Mouse (Mus musculus): ENCODE results near the gene Usp8. TPM values are rescaled to one million over a fixed set of nuclear protein-coding genes. Genes with fewer than 3 reads are reported as not detected.

Gene Usp8
- total and polyA plus RNA-seq, 3 experiments: 19.4 to 72.1 (median 52.2) TPM

- no peak for DNase-seq (ENCODE audit: low spot score)
- Histone ChIP-seq H3K4me1 (ENCODE audit: insufficient read depth, low read depth, low read length) (no peaks in the 10 kb centered on the region), H3K9me3 (replicated peaks) (no peaks in the 10 kb centered on the region), H3K4me3 (ENCODE audit: low read depth, low read length) (no peak overlapping the region), H3K27me3 (ENCODE audit: insufficient read depth, low read length) (no peaks in the 10 kb centered on the region), H3K36me3 (replicated peaks) (peaks cover 79% of the 10 kb centered on the region)
- no peak for ATAC-seq (ENCODE audit: extremely low read depth, insufficient number of reproducible peaks, low FRiP score, poor library complexity, severe bottlenecking)
- TF ChIP-seq CTCF (IDR thresholded peaks at IDR 0.05; ENCODE audit: low read depth, low read length) (no peak), GATA1 (IDR thresholded peaks at IDR 0.05; ENCODE audit: borderline replicate concordance, low read length) (no peak), TAL1 (conservative IDR thresholded peaks at IDR 0.05; ENCODE audit: low read depth, low read length) (no peak), GATA2 (IDR thresholded peaks at IDR 0.05; ENCODE audit: borderline replicate concordance, low read depth, low read length) (no peak), POLR2AphosphoS5 (IDR thresholded peaks at IDR 0.05; ENCODE audit: insufficient replicate concordance, low read depth, low read length) (no peak)
These were observed 22.1 kb downstream of the Usp8 start for GRCm38 (mm10) chr2:126729207-126729606.

- no peak for TF ChIP-seq GATA1 (IDR thresholded peaks at IDR 0.05; ENCODE audit: borderline replicate concordance, low read length)
- TF ChIP-seq TAL1 (conservative IDR thresholded peaks at IDR 0.05; ENCODE audit: low read depth, low read length): no peak
- no peak for TF ChIP-seq CTCF (IDR thresholded peaks at IDR 0.05; ENCODE audit: low read depth, low read length)
- no peak for TF ChIP-seq POLR2AphosphoS5 (IDR thresholded peaks at IDR 0.05; ENCODE audit: insufficient replicate concordance, low read depth, low read length)
- TF ChIP-seq GATA2 (IDR thresholded peaks at IDR 0.05; ENCODE audit: borderline replicate concordance, low read depth, low read length): no peak
- H3K27me3 ChIP-seq (ENCODE audit: insufficient read depth, low read length): no peaks in the 10 kb centered on the region
- DNase-seq (ENCODE audit: low spot score): no peak
- no peaks in the 10 kb centered on the region for H3K4me1 ChIP-seq (ENCODE audit: insufficient read depth, low read depth, low read length)
- peaks cover 85% of the 10 kb centered on the region for H3K36me3 ChIP-seq (replicated peaks)
- no peaks in the 10 kb centered on the region for H3K9me3 ChIP-seq (replicated peaks)
- no peak overlapping the region for H3K4me3 ChIP-seq (ENCODE audit: low read depth, low read length)
- no peak for ATAC-seq (ENCODE audit: extremely low read depth, insufficient number of reproducible peaks, low FRiP score, poor library complexity, severe bottlenecking)
These were observed 23.4 kb downstream of the Usp8 start for GRCm38 (mm10) chr2:126730502-126730901.

- Histone ChIP-seq H3K36me3 (replicated peaks) (peaks cover 80% of the 10 kb centered on the region), H3K27me3 (ENCODE audit: insufficient read depth, low read length) (no peaks in the 10 kb centered on the region), H3K9me3 (replicated peaks) (no peaks in the 10 kb centered on the region), H3K4me3 (ENCODE audit: low read depth, low read length) (no peak overlapping the region), H3K4me1 (ENCODE audit: insufficient read depth, low read depth, low read length) (no peaks in the 10 kb centered on the region)
- TF ChIP-seq GATA2 (IDR thresholded peaks at IDR 0.05; ENCODE audit: borderline replicate concordance, low read depth, low read length) (no peak), CTCF (IDR thresholded peaks at IDR 0.05; ENCODE audit: low read depth, low read length) (no peak), GATA1 (IDR thresholded peaks at IDR 0.05; ENCODE audit: borderline replicate concordance, low read length) (no peak), POLR2AphosphoS5 (IDR thresholded peaks at IDR 0.05; ENCODE audit: insufficient replicate concordance, low read depth, low read length) (no peak), TAL1 (conservative IDR thresholded peaks at IDR 0.05; ENCODE audit: low read depth, low read length) (no peak)
- ATAC-seq (ENCODE audit: extremely low read depth, insufficient number of reproducible peaks, low FRiP score, poor library complexity, severe bottlenecking): no peak
- no peak for DNase-seq (ENCODE audit: low spot score)
These were observed 28.4 kb downstream of the Usp8 start for GRCm38 (mm10) chr2:126735339-126736073.

- Histone ChIP-seq H3K4me1 (ENCODE audit: insufficient read depth, low read depth, low read length) (no peaks in the 10 kb centered on the region; the same call in 1 of the 2 replicates), H3K36me3 (replicated peaks) (peaks cover 78% of the 10 kb centered on the region), H3K27me3 (ENCODE audit: insufficient read depth, low read length) (no peaks in the 10 kb centered on the region), H3K4me3 (ENCODE audit: low read depth, low read length) (no peak overlapping the region), H3K9me3 (replicated peaks) (no peaks in the 10 kb centered on the region)
- ATAC-seq (ENCODE audit: extremely low read depth, insufficient number of reproducible peaks, low FRiP score, poor library complexity, severe bottlenecking) (no peak), DNase-seq (ENCODE audit: low spot score) (no peak)
- TF ChIP-seq POLR2AphosphoS5 (IDR thresholded peaks at IDR 0.05; ENCODE audit: insufficient replicate concordance, low read depth, low read length): no peak
- TF ChIP-seq CTCF (IDR thresholded peaks at IDR 0.05; ENCODE audit: low read depth, low read length): no peak
- no peak for TF ChIP-seq GATA1 (IDR thresholded peaks at IDR 0.05; ENCODE audit: borderline replicate concordance, low read length)
- TF ChIP-seq GATA2 (IDR thresholded peaks at IDR 0.05; ENCODE audit: borderline replicate concordance, low read depth, low read length): no peak
- TF ChIP-seq TAL1 (conservative IDR thresholded peaks at IDR 0.05; ENCODE audit: low read depth, low read length): no peak
These were observed 33.2 kb downstream of the Usp8 start for GRCm38 (mm10) chr2:126740314-126740713.

- TF ChIP-seq GATA2 (IDR thresholded peaks at IDR 0.05; ENCODE audit: borderline replicate concordance, low read depth, low read length) (no peak), GATA1 (IDR thresholded peaks at IDR 0.05; ENCODE audit: borderline replicate concordance, low read length) (no peak), TAL1 (conservative IDR thresholded peaks at IDR 0.05; ENCODE audit: low read depth, low read length) (no peak), CTCF (IDR thresholded peaks at IDR 0.05; ENCODE audit: low read depth, low read length) (no peak), POLR2AphosphoS5 (IDR thresholded peaks at IDR 0.05; ENCODE audit: insufficient replicate concordance, low read depth, low read length) (no peak)
- H3K36me3 ChIP-seq (replicated peaks): peaks cover 83% of the 10 kb centered on the region
These were observed 36.3 kb downstream of the Usp8 start for GRCm38 (mm10) chr2:126743389-126743788.

GRCm38 (mm10) chr2:126755664-126756063 is 48.5 kb downstream of the Usp8 start:
- Histone ChIP-seq H3K36me3 (replicated peaks) (peaks cover 93% of the 10 kb centered on the region), H3K9me3 (replicated peaks) (no peaks in the 10 kb centered on the region), H3K4me1 (ENCODE audit: insufficient read depth, low read depth, low read length) (no peaks in the 10 kb centered on the region), H3K27me3 (ENCODE audit: insufficient read depth, low read length) (no peaks in the 10 kb centered on the region), H3K4me3 (ENCODE audit: low read depth, low read length) (no peak overlapping the region)
- no peak for ATAC-seq (ENCODE audit: extremely low read depth, insufficient number of reproducible peaks, low FRiP score, poor library complexity, severe bottlenecking)
- no peak for TF ChIP-seq POLR2AphosphoS5 (IDR thresholded peaks at IDR 0.05; ENCODE audit: insufficient replicate concordance, low read depth, low read length)
- no peak for TF ChIP-seq GATA2 (IDR thresholded peaks at IDR 0.05; ENCODE audit: borderline replicate concordance, low read depth, low read length)
- TF ChIP-seq CTCF (IDR thresholded peaks at IDR 0.05; ENCODE audit: low read depth, low read length): no peak
- no peak for TF ChIP-seq GATA1 (IDR thresholded peaks at IDR 0.05; ENCODE audit: borderline replicate concordance, low read length)
- TF ChIP-seq TAL1 (conservative IDR thresholded peaks at IDR 0.05; ENCODE audit: low read depth, low read length): no peak
- no peak for DNase-seq (ENCODE audit: low spot score)

More at GRCm38 (mm10) chr2:126743389-126743788, 36.3 kb downstream of the Usp8 start:
- DNase-seq (ENCODE audit: low spot score) (no peak), ATAC-seq (ENCODE audit: extremely low read depth, insufficient number of reproducible peaks, low FRiP score, poor library complexity, severe bottlenecking) (no peak)
- Histone ChIP-seq H3K4me3 (ENCODE audit: low read depth, low read length) (no peak overlapping the region), H3K9me3 (replicated peaks) (no peaks in the 10 kb centered on the region), H3K4me1 (ENCODE audit: insufficient read depth, low read depth, low read length) (no peaks in the 10 kb centered on the region; the same call in 1 of the 2 replicates), H3K27me3 (ENCODE audit: insufficient read depth, low read length) (no peaks in the 10 kb centered on the region)
